Mouse (Mus musculus): ENCODE data around the gene Prim2. TPM values are rescaled to one million over a fixed set of nuclear protein-coding genes. Genes with fewer than 3 reads are reported as not detected.

Gene Prim2
- total and polyA plus RNA-seq, 3 experiments = 1.1 to 2.3 (median 2.3) TPM

DNA sequence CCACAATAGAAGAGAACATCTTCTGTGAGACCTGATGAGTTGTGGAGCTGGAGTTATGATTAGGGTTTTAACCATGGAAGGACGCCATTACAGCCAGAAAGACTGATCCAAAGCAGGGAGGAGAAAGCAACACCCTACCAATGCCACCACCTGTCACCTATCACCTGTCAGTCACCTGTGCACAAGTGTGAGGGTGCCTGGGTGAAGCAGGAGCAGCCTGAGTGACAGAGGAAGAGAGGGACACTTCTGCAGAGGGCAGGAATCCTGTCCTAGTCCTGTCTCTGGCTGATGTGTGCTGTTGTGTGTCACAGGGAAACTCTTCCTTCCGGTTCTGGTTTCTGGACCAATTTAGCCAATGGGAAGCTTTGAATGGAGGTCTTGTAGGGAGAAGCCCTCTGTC, 26.4 kb upstream of the Prim2 start:
- H3K4me1 ChIP-seq (ENCODE audit: control insufficient read depth, insufficient read depth, low read length) = no peaks in the 10 kb centered on the region
- H3K27ac ChIP-seq = no peak overlapping the region
- H3K79me2 ChIP-seq (replicated peaks; ENCODE audit: control insufficient read depth, insufficient read depth, low read length) = no peaks in the 10 kb centered on the region
- H3K4me3 ChIP-seq = no peak overlapping the region
- H3K9ac ChIP-seq (ENCODE audit: low read depth, low read length) = no peak overlapping the region
- WGBS = 77% methylated on average over 2 of the region's 2 CpGs
- H3K36me3 ChIP-seq (ENCODE audit: control insufficient read depth, insufficient read depth, low read length) = no peaks in the 10 kb centered on the region
- H3K27me3 ChIP-seq (ENCODE audit: control insufficient read depth, insufficient read depth, low read length) = no peaks in the 10 kb centered on the region
- intact Hi-C loops (cut with DNase I) = no loop called here
- no peak for TF ChIP-seq POLR2A (IDR thresholded peaks at IDR 0.05; ENCODE audit: insufficient read depth, low read depth, low read length)
- no peak for TF ChIP-seq CTCF (IDR thresholded peaks at IDR 0.05)
- TF ChIP-seq EP300 (IDR thresholded peaks at IDR 0.05; ENCODE audit: insufficient read depth, low read depth, low read length) = no peak
- DNase-seq = no peak

- H3K4me3 ChIP-seq = no peak overlapping the region
- DNase-seq = no peak
- WGBS = 85% methylated on average over 3 of the region's 3 CpGs
- H3K4me1 ChIP-seq (ENCODE audit: control insufficient read depth, insufficient read depth, low read length) = no peaks in the 10 kb centered on the region
- H3K9ac ChIP-seq (ENCODE audit: low read depth, low read length) = no peak overlapping the region
- no peaks in the 10 kb centered on the region for H3K79me2 ChIP-seq (replicated peaks; ENCODE audit: control insufficient read depth, insufficient read depth, low read length)
- TF ChIP-seq EP300 (IDR thresholded peaks at IDR 0.05; ENCODE audit: insufficient read depth, low read depth, low read length) (no peak), CTCF (IDR thresholded peaks at IDR 0.05) (no peak)
- no peaks in the 10 kb centered on the region for H3K36me3 ChIP-seq (ENCODE audit: control insufficient read depth, insufficient read depth, low read length)
- no peaks in the 10 kb centered on the region for H3K27me3 ChIP-seq (ENCODE audit: control insufficient read depth, insufficient read depth, low read length)
- no peak overlapping the region for H3K27ac ChIP-seq
- intact Hi-C loops (cut with DNase I) = no loop called here
Observed at GRCm38 (mm10) chr1:33693893-33694292, 24.3 kb upstream of the Prim2 start.

- WGBS = 39% methylated on average over 4 of the region's 4 CpGs
- DNase-seq = no peak
- no peak overlapping the region for H3K9ac ChIP-seq (ENCODE audit: low read depth, low read length)
- peak overlapping the region; percentile 28; the same call in 1 of the 2 replicates for H3K27ac ChIP-seq
- H3K79me2 ChIP-seq (replicated peaks; ENCODE audit: control insufficient read depth, insufficient read depth, low read length) = no peaks in the 10 kb centered on the region
- no peak overlapping the region for H3K4me3 ChIP-seq
- no peaks in the 10 kb centered on the region for H3K36me3 ChIP-seq (ENCODE audit: control insufficient read depth, insufficient read depth, low read length)
- TF ChIP-seq CTCF (IDR thresholded peaks at IDR 0.05) (no peak), EP300 (IDR thresholded peaks at IDR 0.05; ENCODE audit: insufficient read depth, low read depth, low read length) (no peak), POLR2A (IDR thresholded peaks at IDR 0.05; ENCODE audit: insufficient read depth, low read depth, low read length) (no peak)
- no peaks in the 10 kb centered on the region for H3K4me1 ChIP-seq (ENCODE audit: control insufficient read depth, insufficient read depth, low read length)
- intact Hi-C loops (cut with DNase I) = no loop called here
- 0 out of 2 replicates have a peak, but pooled peaks cover 2% of the 10 kb centered on the region for H3K27me3 ChIP-seq (ENCODE audit: control insufficient read depth, insufficient read depth, low read length)
Observed at GRCm38 (mm10) chr1:33690087-33690448, 20.5 kb upstream of the Prim2 start.

GRCm38 (mm10) chr1:33689446-33690086, 20.0 kb upstream of the Prim2 start:
- 65% methylated on average over 8 of the region's 8 CpGs for WGBS
- intact Hi-C loops (cut with DNase I) = no loop called here

GRCm38 (mm10) chr1:33688810-33689209, 19.2 kb upstream of the Prim2 start:
- Histone ChIP-seq H3K9ac (ENCODE audit: low read depth, low read length) (no peak overlapping the region), H3K4me3 (no peak overlapping the region), H3K27me3 (ENCODE audit: control insufficient read depth, insufficient read depth, low read length) (0 out of 2 replicates have a peak, but pooled peaks cover 2% of the 10 kb centered on the region), H3K4me1 (ENCODE audit: control insufficient read depth, insufficient read depth, low read length) (no peaks in the 10 kb centered on the region), H3K79me2 (replicated peaks; ENCODE audit: control insufficient read depth, insufficient read depth, low read length) (no peaks in the 10 kb centered on the region), H3K27ac (no peak overlapping the region), H3K36me3 (ENCODE audit: control insufficient read depth, insufficient read depth, low read length) (no peaks in the 10 kb centered on the region)
- no peak for DNase-seq
- no peak for TF ChIP-seq EP300 (IDR thresholded peaks at IDR 0.05; ENCODE audit: insufficient read depth, low read depth, low read length)
- TF ChIP-seq CTCF (IDR thresholded peaks at IDR 0.05) = no peak
- no peak for TF ChIP-seq POLR2A (IDR thresholded peaks at IDR 0.05; ENCODE audit: insufficient read depth, low read depth, low read length)
- 35% methylated on average over 2 of the region's 2 CpGs for WGBS
- intact Hi-C loops (cut with DNase I) = no loop called here

More at GRCm38 (mm10) chr1:33689446-33690086, 20.0 kb upstream of the Prim2 start:
- Histone ChIP-seq H3K36me3 (ENCODE audit: control insufficient read depth, insufficient read depth, low read length) (no peaks in the 10 kb centered on the region), H3K27ac (peak overlapping the region; percentile 28; the same call in 1 of the 2 replicates), H3K79me2 (replicated peaks; ENCODE audit: control insufficient read depth, insufficient read depth, low read length) (no peaks in the 10 kb centered on the region), H3K9ac (ENCODE audit: low read depth, low read length) (no peak overlapping the region), H3K4me3 (no peak overlapping the region), H3K27me3 (ENCODE audit: control insufficient read depth, insufficient read depth, low read length) (0 out of 2 replicates have a peak, but pooled peaks cover 2% of the 10 kb centered on the region), H3K4me1 (ENCODE audit: control insufficient read depth, insufficient read depth, low read length) (no peaks in the 10 kb centered on the region)
- peak in 1 of 2 experiments; percentile 9 for DNase-seq
- TF ChIP-seq POLR2A (IDR thresholded peaks at IDR 0.05; ENCODE audit: insufficient read depth, low read depth, low read length) = no peak
- TF ChIP-seq EP300 (IDR thresholded peaks at IDR 0.05; ENCODE audit: insufficient read depth, low read depth, low read length) = no peak
- no peak for TF ChIP-seq CTCF (IDR thresholded peaks at IDR 0.05)

DNA sequence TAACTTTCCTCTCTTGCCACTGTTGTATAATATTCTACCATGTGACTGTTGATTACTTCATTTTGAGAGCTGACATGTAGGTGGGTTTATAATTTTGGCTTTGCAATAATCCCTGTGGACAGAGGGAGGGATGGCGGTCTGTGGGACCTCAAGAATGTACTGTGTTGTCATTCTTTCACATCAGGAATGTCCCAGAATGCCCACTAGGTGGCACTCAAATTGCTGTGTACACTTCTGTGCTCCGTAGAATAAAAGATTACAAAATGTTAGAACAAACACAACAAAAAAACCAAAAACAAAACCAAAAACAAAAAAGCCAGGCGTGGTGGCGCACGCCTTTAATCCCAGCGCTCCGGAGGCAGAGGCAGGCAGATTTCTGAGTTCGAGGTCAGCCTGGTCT, 14.9 kb upstream of the Prim2 start:
- 52% methylated on average over 8 of the region's 8 CpGs for WGBS
- Histone ChIP-seq H3K27me3 (ENCODE audit: control insufficient read depth, insufficient read depth, low read length) (0 out of 2 replicates have a peak, but pooled peaks cover 2% of the 10 kb centered on the region), H3K79me2 (replicated peaks; ENCODE audit: control insufficient read depth, insufficient read depth, low read length) (no peaks in the 10 kb centered on the region), H3K27ac (no peak overlapping the region), H3K4me1 (ENCODE audit: control insufficient read depth, insufficient read depth, low read length) (no peaks in the 10 kb centered on the region), H3K36me3 (ENCODE audit: control insufficient read depth, insufficient read depth, low read length) (no peaks in the 10 kb centered on the region), H3K4me3 (no peak overlapping the region), H3K9ac (ENCODE audit: low read depth, low read length) (no peak overlapping the region)
- no peak for DNase-seq
- intact Hi-C loops (cut with DNase I) = loop anchor here (1.0 kb wide), 1 partner anchor 55 kb away; no protein-coding TSS in a partner anchor
- TF ChIP-seq CTCF (IDR thresholded peaks at IDR 0.05) (peak; percentile 77), EP300 (IDR thresholded peaks at IDR 0.05; ENCODE audit: insufficient read depth, low read depth, low read length) (no peak)

Data from heart, adult 2 months (tissue).